Mouse (Mus musculus): Measurements from ENCODE around the gene Btg2.

GRCm38 (mm10) chr1:134086811-134087398 lies 8.0 kb upstream of the Btg2 start:
- TF ChIP-seq GATA1 (IDR thresholded peaks at IDR 0.05; ENCODE audit: borderline replicate concordance, low read length) (no peak), FLI1 (IDR thresholded peaks at IDR 0.05; ENCODE audit: low read length) (no peak)
